Mouse (Mus musculus) cerebellum, adult 2 months (tissue): ENCODE measurements around the gene Plxnb1.

Experiments
- CTCF ChIP-seq: fragments of 200-500 bp; IDR thresholded peaks from 2 replicates; pipeline ENCODE4 v1.5.1; 2011; ENCODE audit warnings: low read depth, mild to moderate bottlenecking, control low read depth, low read length, moderate library complexity, borderline replicate concordance; ENCODE audit not compliant: insufficient read depth
- POLR2A ChIP-seq: fragments of 200-500 bp; IDR thresholded peaks from 2 replicates; pipeline ENCODE4 v1.6.1; 2011; ENCODE audit warnings: low read length, control low read depth, borderline replicate concordance; ENCODE audit not compliant: insufficient read depth

DNA sequence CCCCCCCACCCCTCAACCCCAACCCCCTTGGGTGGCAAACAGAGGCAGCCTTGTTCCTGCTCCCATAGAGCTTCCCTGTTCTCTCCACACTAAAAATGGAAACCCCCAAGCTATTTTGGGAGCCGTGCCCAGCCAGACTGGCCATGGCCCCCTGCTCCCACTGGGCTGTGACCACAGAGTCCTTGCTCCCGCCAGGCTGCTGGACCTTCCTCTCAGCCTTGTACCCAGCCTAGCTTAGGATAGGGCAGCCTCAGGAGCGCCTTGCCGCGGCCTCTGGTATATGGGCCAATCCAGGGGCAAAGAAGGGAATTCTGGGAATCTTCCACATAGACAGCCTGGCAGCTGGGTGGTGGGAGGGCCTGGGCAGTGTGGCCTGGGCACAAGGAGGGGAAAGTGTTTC lies 2.6 kb downstream of the Plxnb1 start:
- TF ChIP-seq CTCF (no peak), POLR2A (no peak)
